Mouse (Mus musculus): Measurements from ENCODE around the gene Unc50.

Unc50 gene

GRCm38 (mm10) chr1:37488531-37488930 lies 58.6 kb downstream of the Unc50 start:
- no peak for DNase-seq (ENCODE audit: inconsistent ontology term)

All from Muller cell, postnatal 12 days (primary cell).